Mouse (Mus musculus) ovary, adult 10 weeks (tissue): ENCODE results near the gene Cfap65. TPM values are rescaled to one million over a fixed set of nuclear protein-coding genes. Genes with fewer than 3 reads are reported as not detected.

Experiments used
- polyA plus RNA-seq: library from polyadenylated mRNA; stranded (reverse); fragments of 350-450 nt; fragmentation: Illumina TruSeq; extraction: RNeasy Lipid Tissue Mini Kit (QIAGEN cat#74804); gene quantifications from one replicate; pipeline ENCODE4 v1.2.3, GENCODE M21; 2014

Gene Cfap65
- polyA plus RNA-seq = 0.91 TPM

DNA sequence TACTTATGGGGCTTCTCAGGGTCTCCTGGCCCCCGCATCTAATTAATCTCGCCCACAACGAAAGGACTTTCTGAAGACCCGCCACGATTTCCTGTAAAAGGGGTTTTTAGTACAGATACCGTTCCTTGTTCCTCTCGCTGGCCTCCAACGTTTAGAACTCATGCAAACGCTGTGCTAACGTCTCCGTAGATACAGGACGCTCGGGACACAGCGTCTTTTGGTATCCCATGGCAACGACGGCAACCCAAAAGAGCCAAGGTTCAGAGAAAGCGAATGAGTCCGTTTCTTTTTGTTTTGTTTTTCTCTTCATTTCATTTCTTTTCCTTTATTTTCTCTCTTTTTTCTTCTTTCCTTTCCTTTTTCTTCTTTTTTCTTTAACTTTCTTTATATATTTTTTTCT, at the start of gene Cfap65:
TSS of gene Cfap65 (minus strand) at position 198 of the 400 bp plus-strand sequence.

GRCm38 (mm10) chr1:74951556-74952210, 16.3 kb upstream of the Cfap65 start, which contains the start of gene Ihh:
Ihh (minus strand) TSS chr1:74951672.

DNA sequence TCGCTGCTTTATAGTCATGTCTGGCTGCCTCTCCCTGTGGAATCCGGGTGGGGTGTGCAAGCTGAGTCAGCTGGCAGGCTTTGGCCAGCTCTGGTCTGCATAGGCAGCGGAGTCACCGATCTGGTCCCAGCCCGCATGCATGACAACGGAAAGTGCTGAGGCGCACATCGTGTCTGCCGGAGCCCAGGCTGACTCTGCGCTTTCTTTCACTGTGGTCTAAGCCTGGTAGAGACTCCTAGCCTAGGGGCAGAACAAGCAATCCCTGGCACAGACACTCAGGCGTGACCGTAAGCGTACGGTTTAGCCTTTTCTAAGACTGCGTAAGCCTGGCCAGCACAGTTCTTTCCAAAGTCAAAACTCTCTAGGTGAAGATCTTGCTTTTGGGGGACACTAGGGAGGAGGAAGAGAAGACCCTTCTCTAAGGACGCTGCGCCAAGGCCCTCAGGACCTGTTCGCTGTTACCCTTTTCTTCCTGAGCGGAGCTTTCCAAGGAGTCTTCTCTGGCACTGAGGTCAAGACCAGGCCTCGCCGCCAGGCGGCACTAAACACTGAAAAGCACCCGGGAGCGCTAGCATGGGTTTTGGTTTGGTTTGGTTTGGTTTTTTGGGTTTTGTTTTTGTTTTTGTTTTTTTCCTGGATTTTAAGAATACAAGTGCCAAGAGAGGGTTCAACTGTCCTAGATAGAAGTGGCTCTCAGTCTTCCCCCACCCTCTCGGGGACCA, 42.1 kb downstream of the Cfap65 start, which contains the start of gene Cryba2:
TSS of gene Cryba2 (minus strand) at position 10 of the 722 bp plus-strand sequence.

GRCm38 (mm10) chr1:74885369-74886042, 49.9 kb downstream of the Cfap65 start, which contains the start of gene Fev:
Fev (minus strand) TSS chr1:74885419.

GRCm38 (mm10) chr1:74854306-74855056, 80.9 kb downstream of the Cfap65 start, which contains the start of gene Cdk5r2:
Cdk5r2 (plus strand) TSS chr1:74854934.

Other genes starting within 250 kb of the Cfap65 start
- gene Cyp27a1, start 222.0 kb downstream of the Cfap65 start, polyA plus RNA-seq = 2.5 TPM
- not detected for gene Prkag3, start 186.4 kb downstream of the Cfap65 start, polyA plus RNA-seq
- 4.9 TPM for gene Wnt6, start 163.7 kb downstream of the Cfap65 start, polyA plus RNA-seq
- not detected for gene Wnt10a, start 144.1 kb downstream of the Cfap65 start, polyA plus RNA-seq
- gene Cdk5r2, start 80.7 kb downstream of the Cfap65 start, polyA plus RNA-seq = not detected
- gene Fev, start 50.2 kb downstream of the Cfap65 start, polyA plus RNA-seq = not detected
- gene Cryba2, start 42.5 kb downstream of the Cfap65 start, polyA plus RNA-seq = not detected
- gene Ihh, start 16.1 kb upstream of the Cfap65 start, polyA plus RNA-seq = 0.88 TPM
- gene Nhej1, start 189.6 kb upstream of the Cfap65 start, polyA plus RNA-seq = 0.63 TPM
- gene Slc23a3, start 198.3 kb upstream of the Cfap65 start, polyA plus RNA-seq = 1.2 TPM
- 9.8 TPM for gene Cnppd1, start 207.1 kb upstream of the Cfap65 start, polyA plus RNA-seq
- 6.4 TPM for gene Retreg2, start 207.2 kb upstream of the Cfap65 start, polyA plus RNA-seq
- 0.40 TPM for gene Zfand2b, start 233.0 kb upstream of the Cfap65 start, polyA plus RNA-seq
- 3.2 TPM for gene Abcb6, start 244.8 kb upstream of the Cfap65 start, polyA plus RNA-seq